Mouse (Mus musculus) ES-CJ7 (cell line): Measurements from ENCODE around the gene Polr2b.

Source experiments
- DNase-seq: peaks from one replicate; pipeline ENCODE4 v3.0.0; 2011; ENCODE audit warnings: low read depth, low spot score

The Polr2b gene

GRCm38 (mm10) chr5:77386596-77387413, 76.9 kb downstream of the Polr2b start:
- no peak for DNase-seq

GRCm38 (mm10) chr5:77387414-77387704, 77.4 kb downstream of the Polr2b start:
- no peak for DNase-seq

GRCm38 (mm10) chr5:77388359-77388758, 78.4 kb downstream of the Polr2b start:
- no peak for DNase-seq

- no peak for DNase-seq
Measured at GRCm38 (mm10) chr5:77390272-77390671, 80.3 kb downstream of the Polr2b start.

GRCm38 (mm10) chr5:77393094-77393619, 83.2 kb downstream of the Polr2b start:
- no peak for DNase-seq

- no peak for DNase-seq
Measured at GRCm38 (mm10) chr5:77393990-77394618, 84.2 kb downstream of the Polr2b start.

GRCm38 (mm10) chr5:77398285-77399057, 88.5 kb downstream of the Polr2b start:
- no peak for DNase-seq
